Mouse (Mus musculus): ENCODE data around the gene C5ar2. TPM values are rescaled to one million over a fixed set of nuclear protein-coding genes. Genes with fewer than 3 reads are reported as not detected.
"Not testable (repeated sequence)": the region's sequence is repeated elsewhere in the genome, so short reads cannot be mapped to it uniquely, and the experiment has no call there.

Gene C5ar2
- total RNA-seq, 2 experiments from 2014 or later, result 5.7 to 6.9 TPM

GRCm38 (mm10) chr7:16259110-16259590 lies 15.2 kb upstream of the C5ar2 start, which contains the start of gene C5ar1:
Gene C5ar1 (minus strand): TSS chr7:16259540.
- peak; percentile 69 for ATAC-seq (ENCODE audit: poor library complexity, severe bottlenecking)

- peak; percentile 80 for ATAC-seq (ENCODE audit: poor library complexity, severe bottlenecking)
These were observed 13.9 kb upstream of the C5ar2 start for GRCm38 (mm10) chr7:16257830-16258229.

- ATAC-seq (ENCODE audit: poor library complexity, severe bottlenecking), result not testable (repeated sequence)
These were observed 12.0 kb upstream of the C5ar2 start for GRCm38 (mm10) chr7:16255963-16256362.

GRCm38 (mm10) chr7:16254195-16254594 lies 10.2 kb upstream of the C5ar2 start:
- no peak; the same call in 1 of the 2 replicates for ATAC-seq (ENCODE audit: poor library complexity, severe bottlenecking)

- ATAC-seq (ENCODE audit: poor library complexity, severe bottlenecking), result peak; percentile 80
These were observed 6.7 kb upstream of the C5ar2 start for GRCm38 (mm10) chr7:16250687-16251086.

GRCm38 (mm10) chr7:16245958-16246357 lies 2.0 kb upstream of the C5ar2 start:
- ATAC-seq (ENCODE audit: poor library complexity, severe bottlenecking), result peak; percentile 25

- no peak for ATAC-seq (ENCODE audit: poor library complexity, severe bottlenecking)
These were observed 1.8 kb downstream of the C5ar2 start for GRCm38 (mm10) chr7:16242198-16242597.

GRCm38 (mm10) chr7:16241787-16242186 lies 2.2 kb downstream of the C5ar2 start:
- no peak for ATAC-seq (ENCODE audit: poor library complexity, severe bottlenecking)

GRCm38 (mm10) chr7:16240978-16241303 lies 3.0 kb downstream of the C5ar2 start:
- ATAC-seq (ENCODE audit: poor library complexity, severe bottlenecking), result no peak

GRCm38 (mm10) chr7:16240281-16240977 lies 3.5 kb downstream of the C5ar2 start:
- 0 out of 2 replicates have a peak, but pooled peaks have one; percentile 3 for ATAC-seq (ENCODE audit: poor library complexity, severe bottlenecking)

- ATAC-seq (ENCODE audit: poor library complexity, severe bottlenecking), result peak; percentile 77
These were observed 4.4 kb downstream of the C5ar2 start for GRCm38 (mm10) chr7:16239554-16239997.

GRCm38 (mm10) chr7:16229869-16230268 lies 14.1 kb downstream of the C5ar2 start:
- no peak for ATAC-seq (ENCODE audit: poor library complexity, severe bottlenecking)

GRCm38 (mm10) chr7:16221582-16222272 lies 22.2 kb downstream of the C5ar2 start, which contains the start of gene Dhx34:
Gene Dhx34 (minus strand): TSS chr7:16222037.
- peak; percentile 95 for ATAC-seq (ENCODE audit: poor library complexity, severe bottlenecking)

GRCm38 (mm10) chr7:16213986-16214385 lies 30.0 kb downstream of the C5ar2 start:
- ATAC-seq (ENCODE audit: poor library complexity, severe bottlenecking), result no peak

GRCm38 (mm10) chr7:16213196-16213595 lies 30.8 kb downstream of the C5ar2 start:
- ATAC-seq (ENCODE audit: poor library complexity, severe bottlenecking), result no peak

GRCm38 (mm10) chr7:16210862-16211365 lies 33.0 kb downstream of the C5ar2 start:
- 0 out of 2 replicates have a peak, but pooled peaks have one; percentile 19 for ATAC-seq (ENCODE audit: poor library complexity, severe bottlenecking)

GRCm38 (mm10) chr7:16208781-16209665 lies 34.9 kb downstream of the C5ar2 start:
- no peak for ATAC-seq (ENCODE audit: poor library complexity, severe bottlenecking)

- peak; percentile 75 for ATAC-seq (ENCODE audit: poor library complexity, severe bottlenecking)
These were observed 36.5 kb downstream of the C5ar2 start for GRCm38 (mm10) chr7:16207496-16207895.

GRCm38 (mm10) chr7:16207076-16207475 lies 36.9 kb downstream of the C5ar2 start:
- ATAC-seq (ENCODE audit: poor library complexity, severe bottlenecking), result peak; percentile 51

- ATAC-seq (ENCODE audit: poor library complexity, severe bottlenecking), result no peak
These were observed 39.2 kb downstream of the C5ar2 start for GRCm38 (mm10) chr7:16204791-16205190.

GRCm38 (mm10) chr7:16203505-16203903 lies 40.5 kb downstream of the C5ar2 start:
- no peak for ATAC-seq (ENCODE audit: poor library complexity, severe bottlenecking)
